14 mouse cellular contexts compared by ENCODE assay signal in genomic region chr11:5897839-5898238, GRCm38 (mm10). TPM values are rescaled to one million over a fixed set of nuclear protein-coding genes. Genes with fewer than 3 reads are reported as not detected.
DNase-seq lines count a peak whose midpoint lies in the region; ATAC-seq and TF ChIP-seq lines count a peak whose summit lies in the region.
"Had no signal": no experiment of that assay in that cellular context is flagged by ENCODE, and none has a peak within 500 bp of the region (broad histone marks: within the 10 kb centered on the region; RNA-seq: fewer than 3 reads in every experiment).

No protein-coding gene starts in this region.

- peaks cover 11% of the 10 kb centered on the region for H3K4me1 ChIP-seq in hindbrain, embryonic 11.5 days (replicated peaks; ENCODE audit: control insufficient read depth, insufficient read depth, low read length)
- peaks cover 17% of the 10 kb centered on the region for H3K4me1 ChIP-seq in hindbrain, embryonic 14.5 days (replicated peaks; ENCODE audit: control insufficient read depth, insufficient read depth, low read length)
- peaks cover 23% of the 10 kb centered on the region for H3K4me1 ChIP-seq in neural tube, embryonic 11.5 days (ENCODE audit: control insufficient read depth, insufficient read depth, low read length)
- peaks cover 26% of the 10 kb centered on the region for H3K4me1 ChIP-seq in neural tube, embryonic 15.5 days
- H3K4me1 ChIP-seq in intestine, postnatal 0 days (replicated peaks; ENCODE audit: control insufficient read depth, insufficient read depth, low read length): peaks cover 18% of the 10 kb centered on the region; the same call in 1 of the 2 replicates
- peaks cover 31% of the 10 kb centered on the region for H3K4me1 ChIP-seq in stomach, embryonic 16.5 days (ENCODE audit: control insufficient read depth, insufficient read depth, low read length)

- TF ChIP-seq CTCF in intestine, postnatal 0 days (IDR thresholded peaks at IDR 0.05; ENCODE audit: low read depth): no peak

- H3K9me3 ChIP-seq in hindbrain, embryonic 11.5 days (ENCODE audit: control insufficient read depth, low read length): no peaks in the 10 kb centered on the region
- no peaks in the 10 kb centered on the region for H3K9me3 ChIP-seq in hindbrain, embryonic 14.5 days (ENCODE audit: control insufficient read depth, low read length)
- H3K9me3 ChIP-seq in neural tube, embryonic 11.5 days (ENCODE audit: control insufficient read depth, low read length): no peaks in the 10 kb centered on the region
- H3K9me3 ChIP-seq in neural tube, embryonic 15.5 days (replicated peaks): no peaks in the 10 kb centered on the region
- no peaks in the 10 kb centered on the region for H3K9me3 ChIP-seq in intestine, postnatal 0 days (ENCODE audit: control insufficient read depth)
- no peaks in the 10 kb centered on the region for H3K9me3 ChIP-seq in stomach, embryonic 16.5 days (replicated peaks; ENCODE audit: control insufficient read depth, low read length)

- no peaks in the 10 kb centered on the region for H3K27me3 ChIP-seq in hindbrain, embryonic 11.5 days (ENCODE audit: control insufficient read depth, insufficient read depth, low read length)
- peaks cover 5% of the 10 kb centered on the region; the same call in 1 of the 2 replicates for H3K27me3 ChIP-seq in hindbrain, embryonic 14.5 days (ENCODE audit: control insufficient read depth, insufficient read depth, low read length)
- 0 out of 2 replicates have a peak, but pooled peaks cover 4% of the 10 kb centered on the region for H3K27me3 ChIP-seq in neural tube, embryonic 11.5 days (ENCODE audit: control insufficient read depth, insufficient read depth, low read length)
- H3K27me3 ChIP-seq in neural tube, embryonic 15.5 days (replicated peaks): peaks cover 7% of the 10 kb centered on the region; the same call in 1 of the 2 replicates
- H3K27me3 ChIP-seq in intestine, postnatal 0 days (replicated peaks; ENCODE audit: control insufficient read depth, insufficient read depth, low read length): no peaks in the 10 kb centered on the region
- H3K27me3 ChIP-seq in stomach, embryonic 16.5 days (ENCODE audit: control insufficient read depth, insufficient read depth, low read length): no peaks in the 10 kb centered on the region

- ATAC-seq in hindbrain, embryonic 11.5 days (ENCODE audit: low FRiP score): no peak
- no peak for ATAC-seq in hindbrain, embryonic 14.5 days (ENCODE audit: low FRiP score)
- ATAC-seq in neural tube, embryonic 11.5 days (ENCODE audit: insufficient read depth, low FRiP score, low TSS enrichment): no peak
- ATAC-seq in neural tube, embryonic 15.5 days (ENCODE audit: low FRiP score): no peak
- no peak for ATAC-seq in intestine, postnatal 0 days
- no peak for ATAC-seq in stomach, embryonic 16.5 days (ENCODE audit: insufficient read depth, low FRiP score)
- ATAC-seq: forebrain, embryonic 14.5 days had no signal

- 0 out of 2 replicates have a peak overlapping the region, but pooled peaks have one; percentile 9 for H3K27ac ChIP-seq in hindbrain, embryonic 11.5 days (ENCODE audit: low read depth, low read length)
- no peak overlapping the region for H3K27ac ChIP-seq in hindbrain, embryonic 14.5 days
- no peak overlapping the region for H3K27ac ChIP-seq in neural tube, embryonic 11.5 days (ENCODE audit: low read depth, low read length)
- H3K27ac ChIP-seq in neural tube, embryonic 15.5 days (replicated peaks): no peak overlapping the region
- H3K27ac ChIP-seq in intestine, postnatal 0 days (ENCODE audit: low read depth, low read length): no peak overlapping the region
- peak overlapping the region; percentile 50; the same call in 1 of the 2 replicates for H3K27ac ChIP-seq in stomach, embryonic 16.5 days (ENCODE audit: low read length)
- H3K27ac ChIP-seq: left cerebral cortex, adult 2 months; macrophage had no signal

- no peaks in the 10 kb centered on the region for H3K36me3 ChIP-seq in hindbrain, embryonic 11.5 days (ENCODE audit: control insufficient read depth, insufficient read depth, low read length)
- no peaks in the 10 kb centered on the region for H3K36me3 ChIP-seq in hindbrain, embryonic 14.5 days (replicated peaks; ENCODE audit: control insufficient read depth, insufficient read depth)
- H3K36me3 ChIP-seq in neural tube, embryonic 11.5 days (ENCODE audit: control insufficient read depth, insufficient read depth, low read length): no peaks in the 10 kb centered on the region
- no peaks in the 10 kb centered on the region for H3K36me3 ChIP-seq in neural tube, embryonic 15.5 days
- no peaks in the 10 kb centered on the region for H3K36me3 ChIP-seq in intestine, postnatal 0 days (ENCODE audit: control insufficient read depth, insufficient read depth)
- no peaks in the 10 kb centered on the region for H3K36me3 ChIP-seq in stomach, embryonic 16.5 days (ENCODE audit: control insufficient read depth, insufficient read depth, low read length)

- no peak overlapping the region for H3K4me2 ChIP-seq in hindbrain, embryonic 11.5 days (replicated peaks; ENCODE audit: low read depth, low read length)
- H3K4me2 ChIP-seq in hindbrain, embryonic 14.5 days (replicated peaks): no peak overlapping the region
- 0 out of 2 replicates have a peak overlapping the region, but pooled peaks have one; percentile 7 for H3K4me2 ChIP-seq in neural tube, embryonic 11.5 days (ENCODE audit: low read depth)
- H3K4me2 ChIP-seq in neural tube, embryonic 15.5 days: no peak overlapping the region
- H3K4me2 ChIP-seq in intestine, postnatal 0 days (replicated peaks; ENCODE audit: low read depth): peak overlapping the region; percentile 45
- peak overlapping the region; percentile 35; the same call in 1 of the 2 replicates for H3K4me2 ChIP-seq in stomach, embryonic 16.5 days (ENCODE audit: low read depth, low read length)

- WGBS in hindbrain, embryonic 11.5 days: 6% methylated on average over 10 of the region's 10 CpGs
- WGBS in hindbrain, embryonic 14.5 days: 16% methylated on average over 10 of the region's 10 CpGs
- 7% methylated on average over 10 of the region's 10 CpGs for WGBS in neural tube, embryonic 11.5 days
- WGBS in neural tube, embryonic 15.5 days: 16% methylated on average over 10 of the region's 10 CpGs
- 33% methylated on average over 10 of the region's 10 CpGs for WGBS in intestine, postnatal 0 days
- 31% methylated on average over 10 of the region's 10 CpGs for WGBS in stomach, embryonic 16.5 days

- no peak overlapping the region for H3K4me3 ChIP-seq in hindbrain, embryonic 11.5 days (ENCODE audit: low read depth, low read length)
- H3K4me3 ChIP-seq in hindbrain, embryonic 14.5 days (replicated peaks; ENCODE audit: low read length): no peak overlapping the region
- no peak overlapping the region for H3K4me3 ChIP-seq in neural tube, embryonic 11.5 days (ENCODE audit: low read depth, low read length)
- H3K4me3 ChIP-seq in neural tube, embryonic 15.5 days (replicated peaks): no peak overlapping the region
- H3K4me3 ChIP-seq in intestine, postnatal 0 days (ENCODE audit: low read depth, low read length): no peak overlapping the region
- H3K4me3 ChIP-seq in stomach, embryonic 16.5 days (replicated peaks; ENCODE audit: low read length): peak overlapping the region; percentile 12; the same call in 1 of the 2 replicates
- H3K4me3 ChIP-seq: left cerebral cortex, adult 2 months had no signal

- 0 out of 2 replicates have a peak overlapping the region, but pooled peaks have one; percentile 2 for H3K9ac ChIP-seq in hindbrain, embryonic 11.5 days (ENCODE audit: low read depth, low read length)
- no peak overlapping the region for H3K9ac ChIP-seq in hindbrain, embryonic 14.5 days
- no peak overlapping the region; the same call in 1 of the 2 replicates for H3K9ac ChIP-seq in neural tube, embryonic 11.5 days (ENCODE audit: low read length)
- no peak overlapping the region for H3K9ac ChIP-seq in neural tube, embryonic 15.5 days (replicated peaks)
- H3K9ac ChIP-seq in intestine, postnatal 0 days (ENCODE audit: low read depth, low read length): no peak overlapping the region
- H3K9ac ChIP-seq in stomach, embryonic 16.5 days (ENCODE audit: low read length): peak overlapping the region; percentile 45

- no peak for DNase-seq in hindbrain, embryonic 11.5 days (ENCODE audit: low spot score)
- no peak for DNase-seq in hindbrain, embryonic 14.5 days (ENCODE audit: low spot score)
- DNase-seq in neural tube, embryonic 11.5 days (ENCODE audit: low spot score): no peak
- no peak for DNase-seq in urinary bladder, postnatal 10 days (ENCODE audit: low spot score)
- DNase-seq: adrenal gland, adult 2 months; gastrocnemius, postnatal 25 days; kidney, postnatal 14 days had no signal

RNA-seq across cellular contexts. Expression of gene Myl7, which starts 0.7 kb away (rescaled TPM):
- polyA plus RNA-seq in hindbrain, embryonic 11.5 days (2014; fragmentation: Nextera tagmentation; extraction: Ambion mirVana): 0.31 and 2.4 TPM in 2 replicates
- not detected in 2 replicates for polyA plus RNA-seq in hindbrain, embryonic 14.5 days (2014; fragmentation: Nextera tagmentation; extraction: Ambion mirVana)
- 3.9 and 16.9 TPM in 2 replicates for polyA plus RNA-seq in neural tube, embryonic 11.5 days (2014; fragmentation: Nextera tagmentation; extraction: Ambion mirVana)
- 1.4 and 10.6 TPM in 2 replicates for polyA plus RNA-seq in neural tube, embryonic 15.5 days (2015; fragmentation: Nextera tagmentation; extraction: Ambion mirVana)
- 20.9 and 22.7 TPM in 2 replicates for polyA plus RNA-seq in intestine, postnatal 0 days (2015; fragmentation: Nextera tagmentation; extraction: Ambion mirVana)
- polyA plus RNA-seq in stomach, embryonic 16.5 days (2015; fragmentation: Nextera tagmentation; extraction: Ambion mirVana): 32.4 and 43.0 TPM in 2 replicates
- polyA plus RNA-seq: forebrain, embryonic 14.5 days; macrophage; neural tube, embryonic 14.5 days had no signal

RNA-seq across cellular contexts. Expression of gene Pold2, which starts 19.7 kb away (rescaled TPM):
- 78.4 and 86.3 TPM in 2 replicates for polyA plus RNA-seq in hindbrain, embryonic 11.5 days (2014; fragmentation: Nextera tagmentation; extraction: Ambion mirVana)
- 46.8 and 51.5 TPM in 2 replicates for polyA plus RNA-seq in hindbrain, embryonic 14.5 days (2014; fragmentation: Nextera tagmentation; extraction: Ambion mirVana)
- polyA plus RNA-seq in neural tube, embryonic 11.5 days (2014; fragmentation: Nextera tagmentation; extraction: Ambion mirVana): 92.5 and 102 TPM in 2 replicates
- polyA plus RNA-seq in neural tube, embryonic 15.5 days (2015; fragmentation: Nextera tagmentation; extraction: Ambion mirVana): 64.5 and 81.0 TPM in 2 replicates
- 32.3 and 32.7 TPM in 2 replicates for polyA plus RNA-seq in intestine, postnatal 0 days (2015; fragmentation: Nextera tagmentation; extraction: Ambion mirVana)
- polyA plus RNA-seq in stomach, embryonic 16.5 days (2015; fragmentation: Nextera tagmentation; extraction: Ambion mirVana): 112 and 116 TPM in 2 replicates

RNA-seq across cellular contexts. Expression of gene Aebp1, which starts 36.1 kb away (rescaled TPM):
- polyA plus RNA-seq in hindbrain, embryonic 11.5 days (2014; fragmentation: Nextera tagmentation; extraction: Ambion mirVana): 19.0 and 20.4 TPM in 2 replicates
- polyA plus RNA-seq in hindbrain, embryonic 14.5 days (2014; fragmentation: Nextera tagmentation; extraction: Ambion mirVana): 19.7 and 24.4 TPM in 2 replicates
- 8.9 and 9.7 TPM in 2 replicates for polyA plus RNA-seq in neural tube, embryonic 11.5 days (2014; fragmentation: Nextera tagmentation; extraction: Ambion mirVana)
- 22.1 and 24.3 TPM in 2 replicates for polyA plus RNA-seq in neural tube, embryonic 15.5 days (2015; fragmentation: Nextera tagmentation; extraction: Ambion mirVana)
- polyA plus RNA-seq in intestine, postnatal 0 days (2015; fragmentation: Nextera tagmentation; extraction: Ambion mirVana): 15.0 and 15.8 TPM in 2 replicates
- 50.6 and 56.1 TPM in 2 replicates for polyA plus RNA-seq in stomach, embryonic 16.5 days (2015; fragmentation: Nextera tagmentation; extraction: Ambion mirVana)

RNA-seq across cellular contexts. Expression of gene Gck, which starts 52.0 kb away (rescaled TPM):
- polyA plus RNA-seq in hindbrain, embryonic 11.5 days (2014; fragmentation: Nextera tagmentation; extraction: Ambion mirVana): 2.9 and 3.0 TPM in 2 replicates
- 3.9 and 4.2 TPM in 2 replicates for polyA plus RNA-seq in hindbrain, embryonic 14.5 days (2014; fragmentation: Nextera tagmentation; extraction: Ambion mirVana)
- 0.88 and 1.4 TPM in 2 replicates for polyA plus RNA-seq in neural tube, embryonic 11.5 days (2014; fragmentation: Nextera tagmentation; extraction: Ambion mirVana)
- polyA plus RNA-seq in neural tube, embryonic 15.5 days (2015; fragmentation: Nextera tagmentation; extraction: Ambion mirVana): 3.4 and 4.2 TPM in 2 replicates
- 0.44 TPM in 2 replicates for polyA plus RNA-seq in intestine, postnatal 0 days (2015; fragmentation: Nextera tagmentation; extraction: Ambion mirVana)
- 3.5 and 3.6 TPM in 2 replicates for polyA plus RNA-seq in stomach, embryonic 16.5 days (2015; fragmentation: Nextera tagmentation; extraction: Ambion mirVana)
- polyA plus RNA-seq: macrophage had no signal

RNA-seq across cellular contexts. Expression of gene Ykt6, which starts 57.7 kb away (rescaled TPM):
- polyA plus RNA-seq in hindbrain, embryonic 11.5 days (2014; fragmentation: Nextera tagmentation; extraction: Ambion mirVana): 30.2 and 31.9 TPM in 2 replicates
- polyA plus RNA-seq in hindbrain, embryonic 14.5 days (2014; fragmentation: Nextera tagmentation; extraction: Ambion mirVana): 39.9 and 48.4 TPM in 2 replicates
- polyA plus RNA-seq in neural tube, embryonic 11.5 days (2014; fragmentation: Nextera tagmentation; extraction: Ambion mirVana): 32.3 and 32.6 TPM in 2 replicates
- polyA plus RNA-seq in neural tube, embryonic 15.5 days (2015; fragmentation: Nextera tagmentation; extraction: Ambion mirVana): 84.9 and 87.1 TPM in 2 replicates
- polyA plus RNA-seq in intestine, postnatal 0 days (2015; fragmentation: Nextera tagmentation; extraction: Ambion mirVana): 50.9 and 53.8 TPM in 2 replicates
- polyA plus RNA-seq in stomach, embryonic 16.5 days (2015; fragmentation: Nextera tagmentation; extraction: Ambion mirVana): 56.2 and 58.1 TPM in 2 replicates

Comparison
In these comparisons a context has a peak if more than half of its experiments do, and no peak if none do; other contexts are left out.
1. H3K27ac ChIP-seq: peak in hindbrain, embryonic 11.5 days (single experiment) and stomach, embryonic 16.5 days (single experiment); none in hindbrain, embryonic 14.5 days (single experiment), neural tube, embryonic 11.5 days (single experiment), neural tube, embryonic 15.5 days (single experiment) and intestine, postnatal 0 days (single experiment).
2. H3K4me2 ChIP-seq: peak in neural tube, embryonic 11.5 days (single experiment), intestine, postnatal 0 days (single experiment) and stomach, embryonic 16.5 days (single experiment); none in hindbrain, embryonic 11.5 days (single experiment), hindbrain, embryonic 14.5 days (single experiment) and neural tube, embryonic 15.5 days (single experiment).
3. H3K9ac ChIP-seq: peak in hindbrain, embryonic 11.5 days (single experiment) and stomach, embryonic 16.5 days (single experiment); none in hindbrain, embryonic 14.5 days (single experiment), neural tube, embryonic 11.5 days (single experiment), neural tube, embryonic 15.5 days (single experiment) and intestine, postnatal 0 days (single experiment).